Mouse (Mus musculus): ENCODE data around the gene Pomgnt1.

GRCm38 (mm10) chr4:116088510-116089249, 35.0 kb upstream of the Pomgnt1 start:
- no peak for TF ChIP-seq CTCF (IDR thresholded peaks at IDR 0.05; ENCODE audit: low read depth, low read length)
- TF ChIP-seq GATA2 (IDR thresholded peaks at IDR 0.05; ENCODE audit: borderline replicate concordance, low read depth, low read length), result no peak
- TF ChIP-seq POLR2AphosphoS5 (IDR thresholded peaks at IDR 0.05; ENCODE audit: insufficient replicate concordance, low read depth, low read length), result no peak
- no peak for TF ChIP-seq TAL1 (conservative IDR thresholded peaks at IDR 0.05; ENCODE audit: low read depth, low read length)

Data from G1E (cell line).